Mouse (Mus musculus): Measurements from ENCODE around the gene Thbd. TPM values are rescaled to one million over a fixed set of nuclear protein-coding genes. Genes with fewer than 3 reads are reported as not detected.

Thbd gene
- under 1 TPM; 0.26 to 0.32 TPM for polyA plus RNA-seq (2017; shearing (Covaris generic))

DNA sequence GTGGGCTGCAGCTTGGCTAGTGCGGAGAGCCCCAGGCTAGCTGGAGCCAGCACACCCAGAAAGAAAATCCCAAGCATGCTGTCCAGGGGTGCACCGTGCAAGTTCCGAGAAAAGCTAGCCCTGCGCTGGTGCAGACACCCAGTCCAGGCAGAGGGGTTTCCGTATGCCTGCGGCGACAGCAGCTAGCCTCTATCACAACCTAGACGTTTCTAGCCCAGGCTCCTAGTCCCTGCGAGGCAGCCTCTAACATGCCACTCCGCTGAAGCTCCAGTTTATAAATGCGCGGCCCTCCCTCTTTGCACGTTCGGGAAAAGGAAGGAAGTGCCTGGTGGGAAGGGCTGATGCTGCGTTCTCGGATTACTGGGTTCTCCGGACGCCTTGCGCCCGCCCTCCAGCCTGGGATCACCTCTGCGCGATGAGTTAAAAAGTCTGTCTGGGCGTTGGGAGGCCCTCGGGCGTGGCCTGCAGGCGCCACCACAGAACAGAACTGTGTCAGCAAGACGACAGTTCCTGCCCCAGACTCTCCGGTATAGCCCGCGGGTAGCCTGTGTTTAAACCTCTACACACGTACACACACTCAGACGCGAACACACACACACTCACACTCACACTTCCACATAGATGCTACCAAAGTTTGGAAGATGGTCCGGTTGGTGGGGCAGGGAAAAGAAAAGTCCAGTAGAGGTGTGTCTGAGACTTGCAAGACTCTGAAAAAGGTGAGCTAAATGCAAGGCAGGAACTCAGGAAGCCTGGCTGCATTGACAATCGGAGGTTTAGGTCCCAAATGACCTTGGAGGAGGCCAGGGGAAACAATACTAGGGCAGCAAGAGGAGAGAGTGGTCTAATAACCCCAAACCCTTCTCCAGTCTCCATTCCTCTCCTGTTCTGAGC, at the start of gene Thbd:
Gene Thbd, minus strand, starts transcription at position 319 of the 891 bp plus-strand sequence.
- no peak for ATAC-seq

DNA sequence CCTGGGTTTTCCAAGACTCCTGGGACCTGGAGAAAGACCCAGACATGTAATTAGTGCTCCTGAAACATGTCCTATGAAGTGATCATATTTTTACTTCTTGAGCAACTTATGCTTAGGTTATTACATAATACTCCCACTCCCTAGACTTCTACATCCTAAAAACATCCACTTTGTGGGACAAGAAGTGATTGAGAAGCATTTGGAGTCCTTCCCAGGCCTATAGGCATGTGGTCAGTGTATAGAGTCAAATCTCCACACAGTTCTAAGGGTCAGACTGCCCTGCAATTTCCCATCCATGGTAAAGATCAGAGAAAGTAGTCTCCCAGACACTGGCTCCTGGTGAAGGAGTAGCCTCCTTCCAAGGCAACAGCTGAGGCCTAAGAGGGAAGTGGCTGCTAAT, 47.4 kb upstream of the Thbd start:
- no peak for ATAC-seq

DNA sequence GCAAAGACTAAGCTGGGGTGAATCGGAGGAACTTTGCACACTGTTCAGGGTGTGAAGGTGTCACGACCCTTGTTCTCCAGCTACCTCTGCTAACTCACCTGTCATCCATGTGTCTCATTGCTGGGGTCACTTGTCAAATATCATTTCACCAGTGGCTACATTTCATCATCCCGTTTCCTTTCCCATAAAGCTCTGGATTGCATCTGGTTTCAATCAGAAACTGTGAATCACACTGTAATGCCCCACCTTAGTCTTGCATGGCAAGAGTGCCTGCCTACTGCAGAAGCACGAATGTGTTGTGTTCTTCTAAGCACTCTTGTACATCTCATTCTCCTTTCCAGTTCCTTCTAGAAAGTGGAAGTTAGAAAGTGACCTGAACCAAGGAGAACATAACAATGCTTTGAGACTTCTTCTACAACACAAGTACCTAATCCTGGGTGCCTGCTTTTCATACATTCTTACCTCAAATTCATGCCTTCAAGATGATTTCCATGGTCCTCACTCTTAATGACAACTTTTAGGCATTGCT, 46.1 kb upstream of the Thbd start:
- ATAC-seq = no peak

DNA sequence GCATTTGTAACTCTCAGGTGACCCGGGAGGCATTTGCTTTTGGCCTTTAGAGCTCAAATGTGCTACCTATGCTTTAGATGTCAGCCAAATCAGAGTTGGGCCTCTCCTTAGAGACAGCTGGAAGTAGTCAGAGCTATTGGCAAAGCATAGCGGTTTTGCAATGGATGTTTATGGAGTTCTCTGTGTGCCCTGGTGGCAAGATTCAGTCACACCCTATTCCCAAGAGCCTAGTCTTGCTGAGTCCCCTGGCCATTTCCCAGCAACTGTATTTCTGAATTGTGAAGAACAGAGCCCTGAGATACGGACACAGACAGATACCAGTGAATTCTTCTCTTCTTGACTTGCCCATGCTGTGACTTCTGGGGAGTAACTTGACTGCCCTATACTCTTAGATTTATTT, 45.1 kb upstream of the Thbd start:
- no peak for ATAC-seq

DNA sequence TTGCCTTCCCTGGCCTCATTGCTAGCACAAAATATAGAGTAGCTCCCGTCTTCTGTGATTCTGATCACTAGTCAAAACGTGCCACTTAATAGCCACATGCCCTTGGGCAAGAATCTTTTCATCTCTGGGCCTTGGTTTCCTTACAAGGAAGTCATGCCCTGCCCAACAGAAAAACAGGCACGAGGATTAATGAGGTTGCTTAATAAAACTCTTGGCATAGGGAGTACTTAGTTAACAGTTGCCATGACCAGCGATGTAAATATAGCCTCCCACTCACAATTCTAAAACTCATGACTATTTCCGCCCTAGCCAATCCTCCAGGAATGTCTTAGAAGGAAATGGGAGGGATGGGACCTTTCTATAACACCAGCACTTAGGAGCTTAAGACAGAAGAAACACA, 43.5 kb upstream of the Thbd start:
- no peak for ATAC-seq

DNA sequence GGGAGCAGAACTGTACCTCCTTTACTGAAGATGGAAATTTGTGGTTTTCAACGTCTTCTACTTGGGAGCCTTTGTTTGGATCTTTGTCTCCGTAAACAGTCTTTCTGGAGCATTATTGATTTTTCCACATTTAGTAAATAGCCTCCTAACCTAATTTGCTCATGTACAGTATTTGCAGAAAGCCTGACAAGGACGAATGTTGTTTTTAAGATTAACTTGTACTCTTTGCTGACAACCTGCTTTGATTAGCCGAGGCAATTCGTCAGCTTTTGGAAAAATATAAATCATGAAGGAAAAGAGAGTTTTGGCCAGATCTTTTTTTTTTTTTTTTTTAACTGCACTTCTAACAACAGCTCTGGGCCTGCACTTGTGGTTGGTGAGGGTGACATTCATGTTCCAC, 42.6 kb upstream of the Thbd start:
- no peak for ATAC-seq

DNA sequence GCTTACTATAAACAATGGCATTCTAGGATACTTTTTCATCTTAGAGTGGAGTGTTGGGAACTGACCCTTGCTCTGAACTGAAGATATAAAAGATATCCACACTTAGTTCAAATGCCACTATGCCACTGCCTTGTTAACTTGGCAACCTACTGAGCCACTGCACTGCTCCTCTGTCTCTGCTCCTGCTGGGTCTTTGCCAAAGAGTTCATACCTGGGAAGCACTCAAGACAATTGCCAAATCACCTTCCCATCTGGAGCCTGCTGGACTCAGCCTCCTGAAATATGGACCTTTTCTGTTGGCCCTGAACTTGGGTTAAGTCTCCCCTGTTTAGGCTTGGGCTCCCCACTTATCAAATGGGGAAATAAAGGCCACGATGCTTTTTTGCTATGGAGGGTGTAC, 41.7 kb upstream of the Thbd start:
- ATAC-seq = no peak

DNA sequence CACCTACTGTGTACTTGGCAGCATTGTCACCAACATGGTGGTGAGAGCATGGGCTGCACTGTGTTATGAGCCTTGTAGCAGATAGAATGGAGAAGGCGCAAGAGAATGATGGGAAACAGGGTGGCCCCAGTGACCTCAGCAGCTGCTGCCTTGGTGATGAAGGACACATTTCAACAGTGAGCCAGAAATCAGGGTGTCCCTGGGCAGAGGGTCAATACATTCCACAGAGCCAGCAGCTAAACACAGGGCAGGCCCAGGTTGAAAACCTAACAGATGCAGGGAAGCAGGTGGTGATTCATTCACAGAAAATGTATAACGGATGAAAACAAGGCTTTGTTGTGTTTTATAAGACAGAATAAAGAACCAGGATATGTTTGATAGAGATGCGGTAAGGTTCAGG, 38.5 kb upstream of the Thbd start:
- ATAC-seq = no peak

DNA sequence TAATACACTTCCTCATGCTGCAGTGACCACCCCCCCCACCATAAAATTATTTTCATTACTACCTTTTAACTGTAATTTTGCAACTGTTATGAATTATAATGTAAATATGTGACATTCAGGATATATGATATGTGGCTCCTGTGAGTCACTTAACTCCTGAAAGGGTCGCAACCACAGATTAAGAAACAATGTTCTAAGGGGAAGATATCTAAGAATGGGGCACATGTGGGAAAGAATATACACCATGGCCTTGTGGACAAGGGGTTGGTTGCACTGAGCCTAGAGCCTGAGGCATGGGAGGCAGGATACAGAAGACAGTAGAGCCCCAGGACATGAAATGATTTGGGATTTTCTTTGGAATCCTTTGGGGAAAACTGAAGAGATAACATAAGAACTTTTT, 37.6 kb upstream of the Thbd start:
- no peak for ATAC-seq

DNA sequence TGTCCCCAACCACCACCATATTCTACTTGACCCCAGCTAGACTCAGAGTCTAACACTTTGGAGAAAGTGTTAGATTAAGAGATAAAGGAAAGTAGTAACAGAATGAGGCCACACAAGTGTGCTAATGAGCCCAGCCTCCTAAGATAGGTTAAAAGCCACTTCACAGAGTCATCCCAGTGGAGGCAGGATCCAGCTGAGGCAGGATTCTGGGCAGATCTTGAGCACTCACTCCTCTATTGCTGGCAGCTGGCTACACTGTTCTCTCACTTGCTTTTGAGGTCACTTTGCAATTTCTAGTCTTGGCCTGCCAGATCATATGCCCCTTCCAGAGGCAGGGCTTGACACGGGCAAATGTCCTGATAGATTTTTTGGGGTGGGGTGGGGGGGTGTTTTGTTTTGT, 36.5 kb upstream of the Thbd start:
- no peak for ATAC-seq

DNA sequence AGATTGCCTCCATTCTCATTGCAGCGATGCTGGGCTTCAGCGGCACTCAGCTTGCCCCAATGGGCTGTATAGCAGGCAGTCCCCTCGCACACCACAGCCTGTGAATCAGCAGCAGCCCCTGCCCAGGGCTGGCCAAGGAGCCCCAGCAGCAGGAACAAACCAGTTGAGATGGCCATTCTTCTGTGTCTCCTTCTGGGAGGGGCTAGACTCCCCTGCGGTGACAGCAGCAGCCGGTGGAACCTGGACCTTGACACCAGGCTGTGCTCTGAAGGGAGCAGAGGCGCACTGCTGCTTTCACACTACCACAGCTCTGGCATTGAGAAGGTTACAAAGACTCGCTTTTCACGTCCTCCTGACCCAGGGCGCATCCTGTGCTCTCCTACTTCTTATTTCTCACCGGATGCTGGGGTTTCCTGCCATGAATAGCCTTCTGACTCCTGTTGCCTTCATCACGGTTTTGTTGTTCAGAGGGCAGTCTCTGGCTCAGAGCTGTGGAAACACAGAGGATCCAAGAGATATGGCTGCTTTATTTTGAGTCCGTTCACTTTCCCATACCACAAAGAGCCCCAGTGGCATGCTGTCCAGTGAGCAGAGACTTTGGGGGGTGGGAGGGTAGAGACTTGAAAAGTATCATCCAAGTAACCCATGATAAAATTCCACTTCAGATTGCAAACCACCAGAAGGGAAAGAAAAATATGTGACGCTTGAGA, 35.4 kb upstream of the Thbd start, which contains the start of gene Cd93:
Gene Cd93, minus strand, starts transcription at position 315 of the 710 bp plus-strand sequence.
- no peak for ATAC-seq

DNA sequence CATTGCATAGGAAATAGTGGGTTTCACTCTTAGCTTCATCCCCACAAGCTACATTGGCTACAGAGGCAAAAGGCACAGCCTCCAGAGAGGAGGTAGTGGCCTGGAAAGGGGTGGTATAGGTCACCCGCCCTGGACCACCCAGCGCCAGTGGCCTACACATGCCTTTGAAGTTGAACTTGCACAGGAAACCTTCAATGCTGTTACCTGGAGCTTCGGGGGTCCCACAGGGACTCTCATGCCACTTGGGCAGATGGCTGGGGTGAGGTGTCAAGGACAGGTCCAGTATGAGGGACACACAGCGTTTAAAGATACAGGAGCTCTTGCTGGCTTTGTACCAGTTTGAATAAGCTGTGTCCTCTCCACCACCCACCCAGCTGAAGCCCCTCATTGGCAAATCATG, 34.7 kb upstream of the Thbd start:
- ATAC-seq = no peak

DNA sequence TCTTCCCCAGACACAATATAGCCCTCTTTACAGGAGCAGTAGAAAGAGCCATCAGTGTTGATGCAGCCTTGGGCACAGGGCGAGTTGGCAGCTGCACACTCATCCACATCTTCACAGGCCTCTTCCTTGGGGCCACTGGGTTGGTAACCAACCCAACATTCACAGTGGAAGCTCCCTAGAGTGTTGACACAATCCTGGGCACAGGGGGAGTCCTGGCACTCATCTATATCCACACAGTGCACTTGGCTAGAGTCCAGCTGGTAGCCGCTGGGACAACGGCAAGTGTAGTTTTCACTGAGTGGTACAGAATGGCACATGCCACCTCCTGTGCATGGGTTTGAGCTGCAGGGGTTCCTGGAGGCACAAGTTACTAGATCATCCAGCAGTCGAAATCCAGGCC, 34.2 kb upstream of the Thbd start:
- no peak for ATAC-seq

DNA sequence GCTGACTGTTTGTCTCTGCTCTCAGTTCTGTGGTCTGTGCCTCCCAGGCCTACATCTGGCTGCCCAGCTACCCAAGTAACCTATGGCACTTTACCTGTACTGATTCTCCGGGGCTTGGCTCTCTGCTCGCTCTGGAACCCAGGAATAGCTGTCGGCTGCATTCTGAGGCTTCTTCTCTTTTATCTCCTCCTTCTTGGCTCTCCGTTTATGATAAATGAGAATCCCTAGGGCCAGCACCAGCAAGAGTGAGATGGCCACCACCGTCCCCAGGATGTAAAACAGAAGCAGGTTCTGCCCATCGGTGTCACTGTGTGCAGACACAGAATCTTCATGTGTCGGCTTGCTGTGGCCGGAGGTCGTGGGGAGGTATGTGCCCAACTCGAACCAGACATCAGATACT, 33.4 kb upstream of the Thbd start:
- no peak for ATAC-seq

DNA sequence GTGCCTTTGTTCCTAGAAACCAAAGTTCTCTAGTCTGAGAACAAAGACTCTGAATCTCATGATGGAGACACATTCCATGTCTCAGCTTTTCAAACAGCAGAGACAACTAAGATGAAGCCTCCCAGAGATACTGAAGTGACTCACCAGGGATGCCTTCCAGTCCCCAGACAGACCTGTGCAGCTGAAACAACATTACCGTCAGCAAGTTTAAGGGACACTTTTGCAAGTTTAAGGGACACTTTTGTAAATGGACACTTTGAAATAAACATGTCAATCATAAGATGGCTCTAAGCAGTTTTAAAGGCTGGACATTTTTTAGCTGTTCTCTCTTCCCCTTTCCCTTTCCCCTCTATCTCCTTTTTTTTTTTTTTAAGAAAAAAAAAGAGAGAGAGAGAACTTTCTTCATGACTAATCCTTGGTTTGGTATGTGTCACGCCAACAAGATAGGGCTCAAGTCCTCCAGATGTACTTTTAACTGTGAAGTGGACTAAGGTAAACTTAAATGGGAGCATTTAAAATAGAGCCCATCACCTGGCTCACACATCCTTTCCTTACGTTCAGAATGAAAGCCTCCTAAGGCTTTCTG, 31.8 kb upstream of the Thbd start:
- no peak for ATAC-seq

DNA sequence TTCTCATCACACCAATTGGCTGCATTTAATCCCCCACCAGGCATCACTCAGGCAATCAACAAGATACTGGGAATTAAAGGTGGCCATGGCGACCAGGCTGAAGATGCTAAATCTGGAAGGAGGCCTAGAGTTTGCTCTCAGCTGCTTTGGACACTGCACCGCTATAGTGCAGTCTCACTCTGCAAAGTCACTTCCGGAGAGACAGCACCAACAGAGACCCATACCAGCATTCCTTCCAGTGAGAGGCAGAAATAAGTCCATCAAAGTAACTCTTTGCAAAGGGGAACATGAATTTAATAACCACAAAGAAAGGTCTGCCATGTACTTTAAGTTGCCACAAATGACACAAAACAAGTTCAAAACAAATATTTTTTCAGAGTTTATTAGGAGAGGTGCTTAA, 28.3 kb upstream of the Thbd start:
- ATAC-seq = no peak

DNA sequence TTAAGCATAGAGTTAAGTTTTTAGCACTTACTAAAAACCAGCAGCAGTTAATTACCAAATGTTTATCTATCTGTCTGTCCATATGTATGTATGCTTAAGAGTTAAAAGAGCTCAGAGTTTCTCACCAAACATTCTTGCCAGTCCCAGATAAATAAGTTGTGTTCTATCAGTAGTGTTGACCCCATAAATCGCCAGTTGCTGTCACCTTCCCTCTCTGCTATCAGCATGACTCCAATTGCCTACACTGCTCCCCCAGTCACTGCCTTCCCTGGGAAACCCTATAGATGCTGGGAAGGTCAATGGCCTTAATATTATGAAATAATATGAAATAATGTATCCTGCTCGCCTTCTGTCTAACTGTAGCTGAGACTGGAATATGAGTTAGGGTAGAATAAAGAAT, 24.4 kb upstream of the Thbd start:
- ATAC-seq = no peak

DNA sequence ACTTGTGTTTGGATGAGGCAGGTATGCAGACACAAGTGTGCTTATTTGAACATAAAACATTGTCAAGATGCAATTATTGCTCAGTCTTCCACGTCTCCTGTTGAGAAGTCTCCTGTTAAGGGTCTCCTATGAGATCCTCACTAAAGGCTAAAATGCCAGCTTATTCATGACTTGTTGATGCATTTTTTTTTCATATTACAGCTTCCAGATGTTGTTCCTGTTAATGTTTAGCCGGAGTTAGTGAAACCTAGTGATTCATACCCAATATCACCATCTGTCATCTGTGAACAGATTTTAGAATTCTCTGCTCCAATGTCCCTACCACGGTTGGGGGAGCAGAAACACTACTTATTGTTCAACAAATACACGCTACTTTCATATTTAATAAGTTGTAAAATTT, 23.0 kb upstream of the Thbd start:
- no peak for ATAC-seq

DNA sequence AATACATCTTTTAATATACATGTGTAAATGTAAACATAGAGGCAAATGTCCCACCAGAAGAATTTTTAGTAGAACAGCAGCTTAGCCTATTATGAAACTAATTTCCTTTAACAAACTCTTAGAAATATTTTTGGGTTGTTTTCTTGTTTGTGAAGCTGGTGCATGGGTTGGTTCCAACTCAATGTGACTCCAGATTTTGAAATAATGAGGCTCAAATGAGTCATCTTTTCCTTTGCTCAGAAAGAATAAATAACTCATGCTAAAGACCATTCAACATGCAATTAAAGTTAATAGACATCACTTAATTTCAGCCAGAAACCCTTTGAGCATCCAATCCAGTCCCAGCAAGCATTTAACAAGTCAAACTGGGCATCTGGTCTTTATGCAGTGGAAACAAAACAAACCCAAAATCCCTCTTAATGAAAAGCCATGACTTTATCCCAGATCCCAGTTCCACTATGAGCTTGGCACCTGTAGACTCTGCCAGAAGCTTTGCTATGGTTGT, 21.1 kb upstream of the Thbd start:
- no peak for ATAC-seq

DNA sequence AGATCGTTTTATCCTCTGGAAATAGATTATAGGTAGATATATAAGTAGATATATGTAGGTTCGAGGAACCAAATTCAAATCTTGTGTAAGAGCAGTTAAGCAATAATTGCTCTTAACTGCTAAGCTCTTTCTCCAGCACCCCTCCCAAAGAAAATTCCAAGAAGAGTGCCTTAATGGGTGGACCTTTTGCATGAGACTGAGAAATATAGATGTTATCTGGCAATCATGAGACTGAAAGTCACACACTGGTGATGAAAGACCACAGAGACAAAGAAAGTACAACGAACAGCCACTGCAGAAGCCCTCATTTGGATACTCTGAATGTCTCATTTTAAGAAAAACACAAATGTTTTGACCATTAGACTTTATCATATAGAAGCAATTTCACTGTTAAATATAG, 20.5 kb upstream of the Thbd start:
- ATAC-seq = no peak

DNA sequence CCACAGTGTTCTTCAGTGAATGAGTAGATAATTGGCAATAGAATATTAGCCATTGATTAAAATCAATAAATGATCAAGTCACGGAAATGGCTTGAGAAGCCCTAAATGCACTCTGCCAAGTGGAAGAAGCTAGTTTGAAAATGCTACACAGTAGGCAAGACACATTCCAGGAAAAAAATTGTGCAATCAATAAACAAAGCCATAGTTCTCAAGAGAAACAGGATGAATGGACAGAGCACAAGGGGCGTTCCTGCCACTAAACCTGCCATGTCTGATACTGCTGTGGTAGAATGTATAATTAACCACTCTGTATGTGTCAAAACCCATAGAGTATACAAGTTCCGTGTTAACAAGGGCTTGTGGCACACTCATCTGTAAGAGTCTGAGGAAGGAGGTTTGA, 19.6 kb upstream of the Thbd start:
- no peak for ATAC-seq

DNA sequence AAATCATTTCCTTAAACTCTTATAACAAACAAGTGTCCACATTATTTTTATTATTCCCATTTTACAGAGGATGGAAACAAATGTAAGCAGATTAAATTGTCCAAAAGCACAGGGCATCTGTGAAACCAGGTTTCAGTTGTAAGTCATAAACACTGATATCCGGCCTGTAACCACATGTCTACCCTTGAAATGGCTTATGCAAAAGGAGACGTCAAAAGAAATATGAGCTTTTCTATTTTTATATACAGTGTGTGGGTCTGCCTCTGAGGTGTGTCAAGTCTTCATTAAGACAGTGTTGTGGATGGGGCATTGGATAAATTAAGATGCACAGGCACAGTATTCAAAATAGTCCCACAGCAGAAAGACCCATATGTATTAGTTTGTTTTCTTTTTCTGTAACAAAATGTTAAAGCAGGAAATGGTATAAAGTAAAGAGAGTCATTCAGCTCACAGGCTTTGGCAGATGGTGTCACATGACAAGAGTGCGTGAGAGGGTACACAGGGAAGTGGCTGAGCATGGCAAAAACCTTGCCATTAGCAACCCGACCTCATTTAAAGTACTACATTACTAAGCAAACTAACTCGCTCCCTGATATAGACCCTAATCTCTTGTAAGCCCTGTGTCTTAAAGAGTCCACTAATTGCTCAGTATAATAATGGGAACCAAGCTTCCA, 17.9 kb upstream of the Thbd start:
- ATAC-seq = no peak

DNA sequence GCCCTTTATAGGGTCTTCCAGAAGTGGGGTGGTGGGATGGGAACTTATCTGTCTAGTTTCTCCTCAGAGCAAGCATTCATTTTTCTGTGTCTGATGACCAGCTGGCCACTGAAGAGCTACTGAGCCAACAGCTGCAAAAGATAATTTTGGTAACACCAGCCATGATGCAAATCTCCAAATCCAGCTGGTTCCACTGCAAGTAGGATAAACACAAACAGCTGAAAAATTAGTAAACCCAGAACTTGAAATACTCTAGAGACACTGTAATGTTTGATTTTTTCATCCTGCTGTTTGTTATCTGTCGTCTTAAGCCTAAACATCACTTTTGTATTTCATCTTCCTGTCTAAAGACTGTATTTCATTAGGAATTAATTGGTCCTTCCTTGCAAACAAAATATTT, 13.7 kb upstream of the Thbd start:
- ATAC-seq = no peak

Data from activated CD4-positive, CD25-positive, alpha-beta regulatory T cell, adult 4 months (primary cell).